Mouse (Mus musculus) heart, embryonic 13.5 days (tissue): ENCODE data around the gene Txndc8. TPM values are rescaled to one million over a fixed set of nuclear protein-coding genes. Genes with fewer than 3 reads are reported as not detected.

Source experiments
- ATAC-seq: fragments of 200-750 bp; cut with Nextera tagmentation; 2 replicates; pipeline ENCODE4 v1.8.0; 2017; ENCODE audit warnings: moderate TSS enrichment; ENCODE audit not compliant: insufficient number of reproducible peaks, low FRiP score, low TSS enrichment; ENCODE audit errors: extremely low read depth
- H3K27ac ChIP-seq: fragments of 300-500 bp; sonication (generic); replicated peaks from 2 replicates; pipeline ENCODE4 v1.5.1; 2015; ENCODE audit warnings: moderate library complexity, mild to moderate bottlenecking, inconsistent platforms
- H3K27me3 ChIP-seq: fragments of 300-500 bp; sonication (generic); replicated peaks from 2 replicates; pipeline ENCODE4 v1.6.1; 2015; ENCODE audit warnings: mild to moderate bottlenecking, inconsistent platforms
- H3K36me3 ChIP-seq: fragments of 300-500 bp; sonication (generic); 2 replicates; pipeline ENCODE4 v1.6.1; 2015; ENCODE audit warnings: mild to moderate bottlenecking, inconsistent platforms
- H3K4me1 ChIP-seq: fragments of 300-500 bp; sonication (generic); 2 replicates; pipeline ENCODE4 v1.6.1; 2015; ENCODE audit warnings: inconsistent platforms
- H3K4me2 ChIP-seq: fragments of 300-500 bp; sonication (generic); 2 replicates; pipeline ENCODE4 v1.6.1; 2015; ENCODE audit warnings: inconsistent platforms, mild to moderate bottlenecking, moderate library complexity
- H3K4me3 ChIP-seq: fragments of 300-500 bp; sonication (generic); 2 replicates; pipeline ENCODE4 v1.5.1; 2015; ENCODE audit warnings: moderate library complexity, mild to moderate bottlenecking, inconsistent platforms
- H3K9ac ChIP-seq: fragments of 300-500 bp; sonication (generic); 2 replicates; pipeline ENCODE4 v1.6.1; 2015; ENCODE audit warnings: inconsistent platforms, mild to moderate bottlenecking, moderate library complexity
- H3K9me3 ChIP-seq: fragments of 300-500 bp; sonication (generic); 2 replicates; pipeline ENCODE4 v1.6.1; 2016; ENCODE audit warnings: inconsistent platforms
- WGBS: fragments of 180-500 bp; shearing (Covaris S2); methylation state at CpG from one replicate; pipeline ENCODE4 v1.1.7; 2015; ENCODE audit warnings: mixed read lengths; 5-methylcytosine and 5-hydroxymethylcytosine counted together
- polyA plus RNA-seq: library from polyadenylated mRNA; unstranded; fragments of >200 nt; fragmentation: Nextera tagmentation; extraction: Ambion mirVana; gene quantifications from 2 replicates; pipeline ENCODE4 v1.2.1, GENCODE M21; 2015

The Txndc8 gene
- polyA plus RNA-seq, 1 experiment from 2014 or later, result not detected

- no peak for ATAC-seq
- H3K9me3 ChIP-seq, result no peaks in the 10 kb centered on the region
- peaks cover 35% of the 10 kb centered on the region for H3K36me3 ChIP-seq
- no peaks in the 10 kb centered on the region for H3K27me3 ChIP-seq
- H3K4me1 ChIP-seq, result no peaks in the 10 kb centered on the region
- H3K4me2 ChIP-seq, result no peak overlapping the region
- WGBS, result 64% methylated on average over 4 of the region's 4 CpGs
- H3K27ac ChIP-seq, result no peak overlapping the region
- H3K4me3 ChIP-seq, result no peak overlapping the region
- no peak overlapping the region for H3K9ac ChIP-seq
Observed at GRCm38 (mm10) chr4:57940631-57941030, 68.3 kb downstream of the Txndc8 start.

- WGBS, result 74% methylated on average over 6 of the region's 6 CpGs
- no peak for ATAC-seq
Observed at GRCm38 (mm10) chr4:57937292-57937691, 71.6 kb downstream of the Txndc8 start.

GRCm38 (mm10) chr4:57934181-57934580 lies 74.7 kb downstream of the Txndc8 start:
- Histone ChIP-seq H3K4me3 (no peak overlapping the region), H3K4me2 (no peak overlapping the region), H3K27me3 (no peaks in the 10 kb centered on the region), H3K27ac (no peak overlapping the region), H3K4me1 (no peaks in the 10 kb centered on the region), H3K36me3 (no peaks in the 10 kb centered on the region), H3K9ac (no peak overlapping the region), H3K9me3 (0 out of 2 replicates have a peak, but pooled peaks cover 4% of the 10 kb centered on the region)
- no peak for ATAC-seq
- 61% methylated on average over 5 of the region's 5 CpGs for WGBS

More at GRCm38 (mm10) chr4:57937292-57937691, 71.6 kb downstream of the Txndc8 start:
- no peak overlapping the region for H3K27ac ChIP-seq
- no peak overlapping the region for H3K4me3 ChIP-seq
- H3K27me3 ChIP-seq, result no peaks in the 10 kb centered on the region
- H3K9me3 ChIP-seq, result 0 out of 2 replicates have a peak, but pooled peaks cover 4% of the 10 kb centered on the region
- no peaks in the 10 kb centered on the region for H3K4me1 ChIP-seq
- peaks cover 2% of the 10 kb centered on the region; the same call in 1 of the 2 replicates for H3K36me3 ChIP-seq
- H3K9ac ChIP-seq, result no peak overlapping the region
- H3K4me2 ChIP-seq, result no peak overlapping the region

Other genes with a start within 250 kb of the Txndc8 start
- 0.15 and 0.24 TPM in 2 replicates for gene D630039A03Rik, start 92.8 kb downstream of the Txndc8 start, polyA plus RNA-seq
- 292 and 318 TPM in 2 replicates for gene Txn1, start 52.7 kb downstream of the Txndc8 start, polyA plus RNA-seq
- 2.3 TPM in 2 replicates for gene Svep1, start 197.7 kb upstream of the Txndc8 start, polyA plus RNA-seq